Mouse (Mus musculus): ENCODE results near the gene Gipc3.

DNA sequence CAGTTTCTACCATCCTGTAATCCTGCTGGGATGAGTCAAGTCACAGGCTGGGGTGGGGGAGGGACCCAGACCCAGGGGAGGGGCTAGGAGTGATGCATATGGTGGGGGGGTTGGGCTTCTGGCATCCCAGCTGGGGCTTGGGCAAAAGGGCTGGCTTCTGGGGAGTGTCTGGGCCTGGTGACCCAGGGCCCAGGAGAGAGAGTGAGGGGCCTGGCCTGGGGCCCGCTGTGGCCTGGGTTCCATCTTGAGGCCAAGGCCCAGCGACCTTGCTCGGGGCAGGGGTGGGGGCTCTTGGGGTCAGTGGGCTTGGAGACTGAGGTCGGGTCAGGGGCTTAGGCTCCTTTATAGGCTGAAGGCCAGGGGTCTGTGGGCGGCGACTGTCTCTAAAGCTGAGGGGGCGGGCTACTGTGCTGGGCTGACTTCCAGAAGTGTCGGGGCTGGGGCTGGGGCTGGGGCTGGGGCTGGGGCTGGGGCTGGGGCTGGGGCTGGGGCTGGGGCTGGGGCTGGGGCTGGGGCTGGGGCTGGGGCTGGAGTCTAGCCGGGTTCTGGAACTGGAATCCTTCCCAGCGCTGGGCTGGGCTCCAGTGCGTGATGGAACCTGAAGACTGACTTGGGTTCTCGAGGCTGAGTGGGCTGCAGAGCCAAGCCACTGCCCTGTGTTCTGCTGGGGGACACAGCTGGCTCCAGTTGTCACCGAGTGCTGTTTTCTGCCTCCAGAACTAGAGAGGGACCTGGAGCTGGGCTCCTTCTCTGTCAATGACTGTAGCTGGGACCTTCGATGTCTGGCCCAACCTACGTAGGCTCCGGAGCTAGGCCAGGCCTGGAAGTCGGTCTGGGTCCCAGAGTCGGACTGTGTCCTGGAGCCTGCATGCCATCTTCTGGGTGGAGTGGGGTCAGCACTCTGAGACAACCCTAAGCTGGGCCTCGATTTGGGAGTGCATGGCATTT lies 7.4 kb downstream of the Gipc3 start:
- no peak for TF ChIP-seq CTCF (IDR thresholded peaks at IDR 0.05; ENCODE audit: borderline replicate concordance, extremely low read depth, insufficient read depth, insufficient read length)
- no peak for TF ChIP-seq POLR2A (IDR thresholded peaks at IDR 0.05; ENCODE audit: borderline replicate concordance, extremely low read depth, insufficient read depth, insufficient read length, poor library complexity, severe bottlenecking)
